Mouse (Mus musculus) lung, postnatal 36 days (tissue): ENCODE measurements around the gene Mrpl16.

Experiments used
- DNase-seq: peaks from one replicate; pipeline ENCODE4 v3.0.0; 2022; ENCODE audit warnings: mixed read lengths

Mrpl16 gene

DNA sequence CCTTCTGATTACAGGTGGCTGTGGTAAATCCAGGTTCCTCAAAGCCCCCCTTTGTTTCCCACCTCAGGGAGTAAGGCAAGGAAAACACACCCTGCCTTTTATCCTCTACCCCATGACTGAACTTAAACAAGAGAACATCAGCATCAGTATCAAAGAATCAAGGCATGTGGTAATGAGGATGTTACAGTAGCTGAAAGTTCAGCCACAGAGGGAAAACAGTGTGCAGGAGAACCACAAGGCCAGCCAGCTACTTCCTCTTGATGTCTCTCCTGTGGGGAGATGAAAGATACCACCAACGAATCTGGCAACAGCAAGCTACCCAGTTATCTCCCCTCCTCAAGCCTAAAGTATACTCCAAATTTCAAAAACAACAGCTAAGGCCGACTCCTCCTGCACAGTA, 37.1 kb downstream of the Mrpl16 start:
- peak; percentile 47 for DNase-seq

- DNase-seq, result no peak
Measured at GRCm38 (mm10) chr19:11807822-11808221, 37.6 kb downstream of the Mrpl16 start.

DNA sequence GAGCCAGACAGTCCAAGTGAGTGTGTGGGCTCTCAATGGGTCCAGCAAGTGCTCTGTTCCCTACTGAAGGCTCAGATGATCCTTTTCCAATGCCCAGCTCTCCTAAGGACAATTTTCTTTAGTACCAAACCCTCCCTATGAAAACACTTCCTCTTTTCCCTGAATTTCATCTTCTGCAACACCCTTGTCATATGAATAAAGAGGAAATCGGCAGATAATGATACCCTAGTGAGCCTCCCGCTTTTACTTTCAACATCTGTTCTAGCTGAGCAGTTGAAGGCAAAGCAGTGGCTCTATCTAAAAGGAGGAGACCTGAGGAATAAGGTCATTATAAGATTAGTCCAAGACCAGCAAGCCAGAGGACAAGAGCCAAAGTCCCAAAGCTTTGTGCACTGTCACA, 38.3 kb downstream of the Mrpl16 start:
- no peak for DNase-seq

- peak; percentile 21 for DNase-seq
Measured at GRCm38 (mm10) chr19:11810003-11810758, 40.0 kb downstream of the Mrpl16 start.

DNA sequence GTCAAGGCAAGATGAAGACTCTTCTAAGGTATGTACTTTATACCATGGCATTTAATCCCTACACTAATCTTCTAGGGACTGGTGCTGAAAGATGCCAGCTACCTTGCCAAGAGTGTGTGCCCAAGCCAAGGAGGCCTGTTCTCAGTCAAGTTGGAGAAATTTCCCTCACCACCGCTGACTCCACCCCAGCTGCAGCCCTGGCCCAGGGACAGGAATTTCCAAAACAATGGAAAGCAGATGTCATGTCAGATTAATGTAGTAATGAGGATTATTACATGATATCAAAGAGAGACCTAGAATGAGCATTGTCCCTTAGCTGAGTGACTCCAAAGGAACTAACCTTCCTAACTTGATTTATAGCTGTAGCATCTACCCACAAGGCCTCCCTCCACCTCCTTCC, 40.7 kb downstream of the Mrpl16 start:
- DNase-seq, result peak; percentile 76

DNA sequence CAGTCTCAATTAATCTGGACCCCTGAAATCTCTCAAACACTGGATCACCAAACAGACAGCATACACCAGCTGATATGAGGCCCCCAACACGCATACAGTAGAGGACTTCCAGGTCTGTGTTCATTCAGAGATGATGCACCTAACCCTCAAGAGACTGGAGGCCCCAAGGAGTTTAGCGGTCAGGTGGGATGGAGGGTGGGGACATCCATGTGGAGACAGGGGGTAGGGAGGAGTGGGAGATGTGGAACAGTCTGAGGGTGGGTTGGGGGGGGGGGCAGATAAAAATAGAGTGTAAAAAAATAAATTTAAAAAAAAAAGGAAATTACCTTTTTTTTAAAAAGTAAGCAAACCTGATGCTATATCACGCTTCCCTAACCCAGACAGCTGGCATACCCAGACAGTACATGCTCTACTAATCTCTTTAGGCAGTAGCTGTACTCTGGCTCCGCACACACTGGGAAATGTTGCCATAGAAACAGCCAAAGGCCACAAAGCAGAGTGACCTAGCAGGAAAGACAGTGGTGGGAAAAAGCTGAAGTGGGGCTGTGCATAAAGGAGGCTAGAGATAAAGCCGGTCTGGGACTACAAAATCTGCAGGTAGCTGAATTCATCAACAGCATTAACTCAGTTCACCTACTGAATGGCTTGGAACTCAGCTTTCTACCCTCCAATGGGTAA, 41.6 kb downstream of the Mrpl16 start:
- DNase-seq, result no peak

DNA sequence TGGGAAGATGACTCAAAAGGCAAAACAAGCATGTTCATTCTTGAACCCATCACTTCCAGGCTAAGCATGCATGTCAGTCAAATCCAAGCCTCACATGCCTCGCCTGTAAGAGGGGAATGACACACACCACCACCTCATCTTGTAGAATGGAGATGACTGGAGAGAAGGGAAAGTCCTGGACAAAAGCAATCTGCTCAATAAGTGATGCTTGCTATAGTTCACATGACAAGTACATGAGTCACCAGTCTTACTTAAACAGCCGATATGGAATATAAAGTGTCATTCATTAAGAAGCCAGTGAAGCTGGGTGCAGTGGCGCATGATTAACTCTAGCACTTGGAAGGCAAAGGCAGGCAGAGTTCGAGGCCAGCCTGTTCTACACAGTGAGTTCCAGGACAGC, 42.9 kb downstream of the Mrpl16 start:
- DNase-seq, result peak; percentile 14

- DNase-seq, result peak; percentile 56
Measured at GRCm38 (mm10) chr19:11813649-11814048, 43.5 kb downstream of the Mrpl16 start.

- peak; percentile 15 for DNase-seq
Measured at GRCm38 (mm10) chr19:11814742-11815333, 44.6 kb downstream of the Mrpl16 start.

GRCm38 (mm10) chr19:11816706-11817105, 46.5 kb downstream of the Mrpl16 start:
- DNase-seq, result no peak

DNA sequence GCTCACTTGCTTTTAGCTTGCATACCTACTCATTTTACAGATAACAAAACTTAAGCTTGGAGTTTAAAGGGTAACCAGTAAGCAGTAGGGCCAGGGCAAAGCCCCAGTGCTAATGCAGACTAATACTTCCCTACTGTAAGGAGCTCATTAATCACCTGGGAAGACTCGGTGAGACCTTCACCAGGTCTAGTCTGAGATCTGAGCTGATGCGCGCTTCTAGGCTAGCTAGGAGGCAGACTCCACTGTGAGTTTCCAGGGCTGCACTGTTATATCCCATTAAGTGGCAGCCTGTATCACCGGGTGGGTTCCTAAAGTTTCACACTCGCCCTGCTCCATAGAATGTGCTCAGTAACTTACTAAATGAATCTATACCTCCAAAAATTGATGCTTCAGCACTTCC, 47.4 kb downstream of the Mrpl16 start:
- DNase-seq, result no peak

DNA sequence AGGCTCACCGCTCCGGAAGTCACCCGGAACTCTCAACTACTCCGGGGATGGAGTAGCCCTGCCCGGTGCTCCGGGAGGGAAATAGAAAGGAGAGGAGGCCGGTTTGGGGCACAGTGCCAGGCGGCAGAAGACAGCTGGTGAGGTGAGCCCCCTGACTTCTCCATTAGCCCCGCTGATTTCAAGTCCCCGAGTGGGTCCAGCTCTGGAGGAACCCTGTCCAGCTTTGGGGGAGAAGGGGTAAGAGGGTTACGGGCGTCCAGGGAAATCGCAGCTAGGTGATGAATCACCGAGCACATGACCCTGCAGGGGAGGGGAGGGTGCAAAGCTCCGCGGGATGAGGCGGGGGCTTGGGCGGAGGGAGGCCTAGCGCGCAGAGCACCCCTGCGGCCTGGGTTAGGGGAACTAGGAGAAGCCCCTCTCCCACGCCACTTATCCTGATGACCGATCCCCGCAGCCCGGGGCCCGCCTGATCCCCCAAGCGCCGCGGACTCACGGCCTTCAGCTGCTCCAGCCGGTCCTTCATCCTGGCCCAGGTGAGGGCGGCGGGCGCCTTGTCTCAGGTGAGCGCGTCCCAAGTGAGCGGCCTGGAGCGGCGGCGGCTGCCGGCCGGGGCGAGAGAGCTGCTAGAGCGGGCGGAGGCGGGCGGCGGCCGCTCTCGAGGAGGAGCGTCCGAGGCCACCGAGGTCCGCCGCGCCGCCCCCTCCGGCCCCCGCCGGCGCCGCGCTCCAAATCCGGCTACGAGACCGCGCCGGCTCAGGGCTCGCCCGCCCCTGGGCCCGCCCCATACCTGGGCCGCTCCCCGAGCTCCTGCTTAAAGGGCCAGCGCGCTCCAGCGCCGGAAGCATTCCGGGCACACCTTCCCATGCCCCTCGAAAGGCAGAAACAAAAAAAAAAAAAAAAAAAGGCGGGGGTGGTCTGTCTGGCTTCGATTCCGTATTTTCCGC, 48.3 kb downstream of the Mrpl16 start:
- peak; percentile 83 for DNase-seq

DNA sequence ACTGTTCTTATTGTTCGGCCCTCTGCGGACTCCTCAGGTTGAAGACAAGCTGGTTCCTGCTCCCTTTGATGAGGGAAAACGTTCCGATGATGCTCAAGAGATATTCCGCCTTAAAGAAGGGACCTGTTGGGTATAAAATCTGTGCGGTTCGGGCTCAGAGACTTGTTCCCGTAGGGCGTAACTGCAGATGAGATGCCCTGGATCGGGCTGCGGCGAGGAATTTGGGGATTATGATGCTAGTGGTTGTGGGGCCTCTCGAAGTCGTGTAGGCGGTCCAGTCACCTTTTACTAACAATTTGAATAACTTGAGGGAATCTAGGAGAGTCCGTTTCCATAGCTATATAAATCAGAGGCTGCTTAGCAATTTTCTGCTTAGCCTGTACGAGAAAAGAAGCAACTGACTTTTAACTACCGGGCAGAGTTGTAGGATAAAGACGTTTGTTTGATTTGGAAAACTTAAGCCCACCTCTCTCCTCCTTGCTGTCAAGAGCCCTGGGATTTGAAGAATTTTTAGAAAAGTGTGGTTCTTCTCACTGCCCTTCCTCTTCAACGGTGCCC, 49.0 kb downstream of the Mrpl16 start, which contains the start of gene Stx3:
Gene Stx3 (minus strand): TSS at position 261 of the 558 bp plus-strand sequence.
- peak; percentile 18 for DNase-seq

DNA sequence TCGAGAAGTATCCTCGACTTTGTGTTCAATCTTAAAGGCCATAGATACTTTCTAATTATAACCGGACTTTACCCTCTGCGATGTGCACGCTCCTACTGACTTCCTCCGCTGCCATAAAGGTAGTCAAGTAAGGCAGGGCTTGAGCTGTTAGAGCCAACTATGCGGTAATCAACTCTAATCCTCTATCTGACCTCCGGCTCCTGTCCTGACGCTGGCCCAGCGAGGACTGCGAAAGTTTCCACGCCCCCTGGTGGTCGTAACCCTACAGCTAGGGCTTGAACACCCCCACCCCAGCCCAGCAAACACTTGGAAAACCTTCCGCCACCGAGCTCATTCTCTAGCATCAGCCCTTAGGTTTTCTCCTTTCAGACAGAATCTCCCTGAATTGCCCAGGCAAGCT, 49.6 kb downstream of the Mrpl16 start:
- DNase-seq, result peak; percentile 94

DNA sequence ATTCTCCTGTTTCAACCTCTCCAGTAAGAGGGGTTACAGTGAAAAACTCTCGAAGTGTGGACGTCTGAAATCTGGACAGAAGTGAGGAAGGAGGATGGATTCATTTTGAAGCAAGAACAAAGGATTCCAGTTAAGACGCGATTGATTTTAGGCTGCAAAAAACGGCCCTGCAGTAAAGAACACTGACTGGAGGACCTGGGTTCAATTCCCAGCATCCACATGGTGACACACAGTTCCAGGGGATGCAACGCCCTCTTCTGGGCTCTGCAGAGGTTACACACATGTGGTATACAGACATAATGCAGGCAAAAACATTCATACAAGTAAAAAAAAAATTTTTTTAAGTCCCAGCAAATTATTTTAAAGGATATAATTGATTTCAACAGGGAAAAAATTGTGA, 50.0 kb downstream of the Mrpl16 start:
- DNase-seq, result peak; percentile 23

DNA sequence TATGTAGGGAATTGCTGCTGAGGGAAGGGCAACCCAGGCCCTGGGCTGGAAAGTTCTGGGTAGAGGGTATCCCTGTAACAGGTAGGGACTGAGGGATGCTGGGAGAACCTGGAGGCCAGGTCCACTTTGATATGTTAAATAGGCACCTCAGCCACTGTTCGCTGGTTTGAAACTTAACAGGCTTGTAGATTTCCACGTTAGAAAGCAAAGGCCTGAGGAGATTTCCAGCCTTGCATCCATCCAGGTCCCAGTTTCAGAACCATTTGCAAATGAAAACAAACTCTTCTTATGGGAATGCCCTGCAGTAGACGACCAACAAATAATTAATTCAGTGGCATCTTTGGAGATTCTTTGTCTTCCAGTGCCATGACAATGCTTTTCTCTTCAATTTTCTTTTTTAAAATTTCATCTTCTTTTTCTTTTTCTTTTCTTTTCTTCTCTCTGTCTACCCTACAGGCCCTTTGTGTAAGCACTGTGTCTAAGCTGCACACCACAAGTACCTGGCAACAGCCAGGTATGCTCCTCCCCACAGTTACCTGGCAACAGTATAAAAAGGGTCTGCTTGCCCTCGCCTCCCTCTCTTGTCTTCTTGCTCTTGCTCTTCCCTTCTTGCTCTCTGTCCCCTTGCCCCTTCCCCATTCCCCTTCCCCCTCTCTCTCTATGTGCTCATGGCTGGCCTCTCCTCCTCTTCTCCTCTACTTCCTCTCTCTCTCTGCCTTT, 53.3 kb downstream of the Mrpl16 start:
- DNase-seq, result no peak
